Mouse (Mus musculus) kidney, embryonic 14.5 days (tissue): ENCODE results near the gene Slc9a8. TPM values are rescaled to one million over a fixed set of nuclear protein-coding genes. Genes with fewer than 3 reads are reported as not detected.

Experiments used
- ATAC-seq: fragments of 200-750 bp; cut with Nextera tagmentation; 2 replicates; pipeline ENCODE4 v1.8.0; 2017; ENCODE audit warnings: moderate number of reproducible peaks, mild to moderate bottlenecking, moderate TSS enrichment, moderate library complexity; ENCODE audit not compliant: low FRiP score, low TSS enrichment
- H3K27ac ChIP-seq: fragments of 300-500 bp; sonication (generic); 2 replicates; pipeline ENCODE4 v1.5.1; 2014; ENCODE audit warnings: low read depth, mild to moderate bottlenecking, low read length, moderate library complexity, mixed read lengths
- H3K27me3 ChIP-seq: fragments of 300-500 bp; sonication (generic); 2 replicates; pipeline ENCODE4 v1.6.1; 2014; ENCODE audit warnings: mild to moderate bottlenecking, low read length; ENCODE audit not compliant: control insufficient read depth, insufficient read depth
- H3K36me3 ChIP-seq: fragments of 300-500 bp; sonication (generic); 2 replicates; pipeline ENCODE4 v1.6.1; 2014; ENCODE audit warnings: low read length, mixed read lengths; ENCODE audit not compliant: control insufficient read depth, insufficient read depth
- H3K4me1 ChIP-seq: fragments of 300-500 bp; sonication (generic); 2 replicates; pipeline ENCODE4 v1.6.1; 2014; ENCODE audit warnings: low read length, mixed read lengths; ENCODE audit not compliant: control insufficient read depth, insufficient read depth
- H3K4me2 ChIP-seq: fragments of 300-500 bp; sonication (generic); replicated peaks from 2 replicates; pipeline ENCODE4 v1.6.1; 2014; ENCODE audit warnings: low read depth, mild to moderate bottlenecking, low read length
- H3K4me3 ChIP-seq: fragments of 300-500 bp; sonication (generic); 2 replicates; pipeline ENCODE4 v1.5.1; 2014; ENCODE audit warnings: mild to moderate bottlenecking, low read length
- H3K9ac ChIP-seq: fragments of 300-500 bp; sonication (generic); 2 replicates; pipeline ENCODE4 v1.6.1; 2014; ENCODE audit warnings: low read depth, mild to moderate bottlenecking, low read length, moderate library complexity
- H3K9me3 ChIP-seq: fragments of 300-500 bp; sonication (generic); 2 replicates; pipeline ENCODE4 v1.6.1; 2016; ENCODE audit warnings: low read length; ENCODE audit not compliant: control insufficient read depth
- WGBS: fragments of 180-500 bp; shearing (Covaris S2); extraction: QIAGEN DNeasy Blood & Tissue Kit; methylation state at CpG from one replicate; pipeline ENCODE4 v1.1.7; 2014; 5-methylcytosine and 5-hydroxymethylcytosine counted together
- polyA plus RNA-seq: library from polyadenylated mRNA; unstranded; fragments of >200 nt; fragmentation: Nextera tagmentation; extraction: Ambion mirVana; gene quantifications from 2 replicates; pipeline ENCODE4 v1.2.1, GENCODE M21; 2014

Slc9a8 gene
- polyA plus RNA-seq, 1 experiment from 2014 or later: 28.6 TPM

DNA sequence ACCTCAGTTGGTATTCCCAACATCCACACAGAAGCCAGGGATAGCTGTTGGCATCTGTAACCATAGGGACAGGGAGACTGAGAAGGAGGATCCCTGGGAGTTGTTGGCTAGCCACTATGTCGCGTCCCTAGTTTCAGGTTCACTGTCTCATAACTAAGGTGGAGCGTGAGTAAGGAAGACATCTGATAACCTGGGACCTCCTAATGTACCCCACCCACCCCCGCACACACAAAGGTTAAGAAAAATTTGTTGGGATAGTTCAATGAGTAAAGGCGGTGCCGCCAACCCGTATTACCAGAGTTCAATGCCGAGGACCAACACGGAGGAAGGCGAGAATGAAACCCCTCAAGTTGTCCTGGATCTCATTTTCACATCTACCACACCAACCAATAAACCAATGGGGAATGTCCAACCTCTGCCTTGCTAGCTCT is 686 bp upstream of the Slc9a8 start:
- WGBS: 14% methylated on average over 10 of the region's 10 CpGs
- Histone ChIP-seq H3K9ac (peak overlapping the region; percentile 97), H3K27ac (peak overlapping the region; percentile 98), H3K9me3 (no peaks in the 10 kb centered on the region), H3K4me3 (peak overlapping the region; percentile 83), H3K4me1 (peaks cover 8% of the 10 kb centered on the region; the same call in 1 of the 2 replicates), H3K27me3 (no peaks in the 10 kb centered on the region), H3K36me3 (peaks cover 22% of the 10 kb centered on the region), H3K4me2 (peak overlapping the region; percentile 80)
- ATAC-seq: 0 out of 2 replicates have a peak, but pooled peaks have one; percentile 0

DNA sequence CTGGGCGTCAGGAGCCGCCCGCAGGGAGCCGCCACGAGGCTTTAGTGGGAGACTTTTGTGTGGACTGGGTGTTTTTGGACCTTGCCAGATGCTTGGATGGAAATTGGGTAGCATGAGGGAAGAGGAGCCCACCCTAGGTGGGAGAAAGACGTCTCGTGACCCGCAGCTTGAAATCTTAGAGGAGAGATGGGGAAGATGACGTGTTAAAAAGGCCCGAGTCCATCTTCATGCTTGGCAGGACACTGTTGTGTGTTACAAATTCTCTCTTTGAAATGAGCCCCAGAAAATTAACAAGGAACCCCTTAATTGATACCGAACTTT is 598 bp downstream of the Slc9a8 start:
- Histone ChIP-seq H3K27me3 (no peaks in the 10 kb centered on the region), H3K27ac (peak overlapping the region; percentile 98), H3K36me3 (peaks cover 35% of the 10 kb centered on the region), H3K4me1 (peaks cover 8% of the 10 kb centered on the region; the same call in 1 of the 2 replicates), H3K4me2 (peak overlapping the region; percentile 80), H3K9ac (peak overlapping the region; percentile 97), H3K9me3 (no peaks in the 10 kb centered on the region), H3K4me3 (peak overlapping the region; percentile 83)
- no peak for ATAC-seq
- 4% methylated on average over 11 of the region's 11 CpGs for WGBS

DNA sequence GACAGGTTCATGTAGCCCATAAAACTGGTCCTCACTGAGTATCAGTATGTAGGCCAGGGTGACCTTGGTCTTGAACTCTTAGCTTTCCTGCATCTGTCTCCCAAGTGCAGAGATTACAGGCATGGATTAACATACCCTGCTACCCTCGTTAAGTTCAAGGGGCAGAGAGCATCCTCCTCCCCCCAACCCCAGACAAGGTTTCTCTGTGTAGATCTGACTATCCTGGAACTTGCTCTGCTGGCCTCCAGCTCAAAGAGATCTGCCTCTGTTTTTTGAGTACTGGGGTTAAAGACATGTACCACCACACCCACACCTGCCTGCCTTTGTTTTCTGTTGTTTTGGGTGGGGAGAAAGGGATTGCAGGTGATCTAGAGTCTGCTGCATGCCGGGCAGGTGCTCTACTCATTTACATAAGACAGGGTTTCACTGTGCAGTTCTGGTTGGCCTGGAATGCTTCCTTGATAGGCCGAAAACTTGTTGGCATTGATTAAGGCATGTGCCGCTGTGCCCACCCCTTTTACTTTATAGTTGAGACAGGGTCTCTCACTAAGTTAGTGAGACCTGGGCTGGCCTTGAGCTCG is 1.6 kb downstream of the Slc9a8 start:
- Histone ChIP-seq H3K27ac (no peak overlapping the region), H3K27me3 (no peaks in the 10 kb centered on the region), H3K9ac (no peak overlapping the region)

DNA sequence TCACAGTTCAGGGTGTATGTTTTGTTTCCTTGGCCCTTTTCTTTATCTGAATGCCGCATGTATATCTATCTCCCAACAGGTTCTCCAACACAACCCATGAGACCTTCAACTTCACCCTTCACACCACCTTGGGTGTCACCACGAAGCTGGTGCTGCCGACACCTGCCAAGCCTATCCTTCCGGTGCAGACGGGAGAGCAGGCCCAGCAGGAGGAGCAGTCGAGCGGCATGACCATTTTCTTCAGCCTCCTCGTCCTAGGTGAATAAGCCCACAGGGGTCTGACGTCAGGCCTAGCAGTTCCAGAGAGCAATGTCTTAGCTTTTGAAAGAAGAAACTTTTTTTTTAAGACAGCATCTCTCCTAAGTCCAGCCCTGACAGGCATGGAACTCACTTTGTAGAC is 2.5 kb downstream of the Slc9a8 start:
- H3K4me2 ChIP-seq: no peak overlapping the region
- WGBS: 82% methylated on average over 9 of the region's 9 CpGs
- H3K27ac ChIP-seq: no peak overlapping the region
- H3K36me3 ChIP-seq: peaks cover 46% of the 10 kb centered on the region
- H3K9ac ChIP-seq: no peak overlapping the region
- H3K4me3 ChIP-seq: no peak overlapping the region
- peaks cover 8% of the 10 kb centered on the region; the same call in 1 of the 2 replicates for H3K4me1 ChIP-seq
- H3K27me3 ChIP-seq: no peaks in the 10 kb centered on the region
- ATAC-seq: no peak
- no peaks in the 10 kb centered on the region for H3K9me3 ChIP-seq

More for the DNA sequence above, 1.6 kb downstream of the Slc9a8 start:
- Histone ChIP-seq H3K4me3 (no peak overlapping the region), H3K9me3 (no peaks in the 10 kb centered on the region), H3K4me2 (no peak overlapping the region), H3K4me1 (peaks cover 8% of the 10 kb centered on the region; the same call in 1 of the 2 replicates), H3K36me3 (peaks cover 45% of the 10 kb centered on the region)
- 91% methylated on average over 5 of the region's 5 CpGs for WGBS
- no peak for ATAC-seq

- Histone ChIP-seq H3K4me1 (peaks cover 8% of the 10 kb centered on the region; the same call in 1 of the 2 replicates), H3K27ac (no peak overlapping the region), H3K4me2 (no peak overlapping the region), H3K27me3 (no peaks in the 10 kb centered on the region), H3K9ac (no peak overlapping the region), H3K9me3 (no peaks in the 10 kb centered on the region), H3K36me3 (peaks cover 46% of the 10 kb centered on the region), H3K4me3 (no peak overlapping the region)
- no peak for ATAC-seq
- WGBS: 98% methylated on average over 3 of the region's 3 CpGs
Observed at GRCm38 (mm10) chr2:167424516-167424915, 3.0 kb downstream of the Slc9a8 start.

DNA sequence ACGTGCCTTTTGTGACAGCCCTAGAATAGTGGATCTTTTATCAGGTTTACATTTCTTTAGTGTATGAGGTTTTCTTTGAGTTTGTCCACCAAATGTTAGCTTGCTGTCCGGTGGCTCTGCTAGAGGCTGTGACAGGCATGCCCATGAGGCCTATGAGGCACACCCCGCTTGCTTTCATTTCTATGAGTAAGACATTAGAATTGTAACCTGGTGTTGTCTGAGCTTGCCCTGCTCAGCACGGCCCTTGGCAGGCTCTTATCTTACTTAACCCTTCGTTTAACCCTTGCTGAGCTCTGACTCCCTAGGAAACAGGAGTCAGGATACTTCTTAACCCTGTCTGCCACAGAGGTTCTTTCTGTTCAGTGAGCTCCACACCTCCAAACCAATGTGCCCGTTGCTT is 3.9 kb downstream of the Slc9a8 start:
- Histone ChIP-seq H3K27ac (no peak overlapping the region), H3K9me3 (no peaks in the 10 kb centered on the region), H3K4me2 (no peak overlapping the region), H3K4me1 (peaks cover 8% of the 10 kb centered on the region; the same call in 1 of the 2 replicates), H3K36me3 (peaks cover 46% of the 10 kb centered on the region), H3K9ac (no peak overlapping the region), H3K4me3 (no peak overlapping the region), H3K27me3 (no peaks in the 10 kb centered on the region)
- WGBS: 84% methylated on average over 6 of the region's 6 CpGs
- ATAC-seq: no peak

DNA sequence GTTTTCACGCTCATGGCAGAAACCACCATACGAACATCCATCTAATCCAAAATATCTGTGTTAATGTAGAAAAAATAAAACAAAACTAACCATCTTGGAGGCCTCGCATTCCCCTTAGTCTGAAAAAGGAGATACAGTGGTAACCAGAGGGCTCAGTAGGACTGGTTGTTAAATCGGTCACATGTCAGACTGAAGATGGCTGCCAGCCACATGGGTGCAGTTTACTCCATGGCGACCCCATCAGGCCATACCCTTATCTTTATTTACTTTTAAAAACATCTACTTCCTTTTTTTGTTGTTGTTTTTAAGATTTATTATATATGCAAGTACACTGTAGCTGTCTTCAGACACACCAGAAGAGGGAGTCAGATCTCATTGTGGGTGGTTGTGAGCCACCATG is 8.1 kb downstream of the Slc9a8 start:
- 94% methylated on average over 5 of the region's 5 CpGs for WGBS
- Histone ChIP-seq H3K9ac (no peak overlapping the region), H3K9me3 (no peaks in the 10 kb centered on the region), H3K4me3 (no peak overlapping the region), H3K36me3 (peaks cover 46% of the 10 kb centered on the region), H3K4me1 (no peaks in the 10 kb centered on the region), H3K4me2 (no peak overlapping the region), H3K27ac (no peak overlapping the region), H3K27me3 (no peaks in the 10 kb centered on the region)
- ATAC-seq: no peak

DNA sequence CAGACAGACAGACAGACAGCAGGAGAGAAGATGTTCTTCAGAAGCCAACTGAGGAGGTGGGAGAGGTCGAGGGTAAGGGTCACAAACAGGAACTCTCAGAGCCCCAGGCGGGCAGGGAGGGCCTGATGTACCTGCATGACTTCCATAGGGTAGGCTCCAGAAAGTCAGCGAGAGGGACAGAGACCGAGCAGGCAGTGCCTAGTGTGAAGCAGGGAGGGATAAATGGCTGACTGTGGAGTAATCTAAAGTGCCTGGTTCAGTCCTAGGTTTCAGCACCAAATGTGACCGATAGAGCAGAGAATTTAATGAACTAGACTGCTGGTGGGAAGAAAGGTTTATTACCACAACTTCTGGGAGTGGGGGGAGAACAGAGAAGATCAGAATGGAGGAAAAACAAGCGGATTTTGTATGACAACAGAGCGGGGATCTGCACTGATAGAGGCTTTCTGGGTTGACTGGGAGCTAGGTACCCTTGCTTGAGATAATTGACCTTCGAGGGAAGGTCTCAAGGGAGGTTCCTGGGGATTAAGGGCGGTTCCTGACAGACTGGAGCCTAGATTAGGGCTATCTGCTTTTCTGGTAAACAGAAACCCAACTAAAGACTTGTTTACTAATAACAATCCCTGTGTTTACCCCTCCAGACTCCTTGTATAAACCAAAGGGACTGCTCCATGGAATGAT is 9.4 kb downstream of the Slc9a8 start:
- Histone ChIP-seq H3K36me3 (peaks cover 40% of the 10 kb centered on the region), H3K9ac (no peak overlapping the region; the same call in 1 of the 2 replicates)

DNA sequence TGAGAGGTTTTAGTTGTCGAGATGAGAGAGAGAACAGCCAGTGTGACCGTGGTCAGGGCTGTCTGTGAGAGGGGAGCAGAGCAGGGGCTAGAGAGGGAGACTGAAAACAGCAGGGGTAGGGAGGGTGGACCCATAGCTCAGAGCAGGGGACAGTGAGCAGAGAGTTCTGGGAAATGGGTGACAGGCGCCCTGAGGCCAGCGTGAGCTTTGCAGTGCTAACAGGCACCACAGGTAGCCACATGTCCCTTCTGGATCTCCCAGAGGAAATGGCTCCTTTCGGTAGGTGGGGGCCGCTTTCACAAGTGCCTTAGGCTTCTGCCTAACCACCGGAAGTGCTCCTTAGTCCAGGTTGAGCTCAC is 9.9 kb downstream of the Slc9a8 start:
- Histone ChIP-seq H3K36me3 (peaks cover 36% of the 10 kb centered on the region), H3K9ac (no peak overlapping the region), H3K27ac (no peak overlapping the region), H3K4me2 (no peak overlapping the region), H3K27me3 (no peaks in the 10 kb centered on the region), H3K9me3 (no peaks in the 10 kb centered on the region), H3K4me3 (no peak overlapping the region), H3K4me1 (no peaks in the 10 kb centered on the region)
- WGBS: 81% methylated on average over 7 of the region's 7 CpGs
- no peak for ATAC-seq

More for the DNA sequence above, 9.4 kb downstream of the Slc9a8 start:
- no peaks in the 10 kb centered on the region for H3K27me3 ChIP-seq
- H3K4me1 ChIP-seq: no peaks in the 10 kb centered on the region
- ATAC-seq: no peak
- 70% methylated on average over 9 of the region's 9 CpGs for WGBS
- H3K4me3 ChIP-seq: no peak overlapping the region
- no peak overlapping the region for H3K27ac ChIP-seq
- H3K9me3 ChIP-seq: no peaks in the 10 kb centered on the region
- H3K4me2 ChIP-seq: no peak overlapping the region
